26 mouse cellular contexts compared by ENCODE assay signal in genomic region chr4:49099448-49099847, GRCm38 (mm10). TPM values are rescaled to one million over a fixed set of nuclear protein-coding genes. Genes with fewer than 3 reads are reported as not detected.
"Had no signal": no experiment of that assay in that cellular context is flagged by ENCODE, and none has a peak within 500 bp of the region (broad histone marks: within the 10 kb centered on the region; RNA-seq: fewer than 3 reads in every experiment).

No protein-coding gene starts in this region.

- DNase-seq: gastrocnemius, adult 2 months; gastrocnemius, postnatal 10 days; gastrocnemius, postnatal 25 days; heart, adult 18-20 months; heart, postnatal 10 days; heart, postnatal 4 days; kidney, adult 8-10 months; kidney, postnatal 25 days; kidney, postnatal 4 days had no signal

- H3K9ac ChIP-seq: heart, embryonic 12.5 days; hindbrain, embryonic 12.5 days; hindbrain, embryonic 14.5 days; intestine, embryonic 15.5 days; limb, embryonic 12.5 days; liver, embryonic 12.5 days; liver, embryonic 14.5 days had no signal

- H3K9me3 ChIP-seq: heart, embryonic 10.5 days; heart, embryonic 12.5 days; hindbrain, embryonic 10.5 days; hindbrain, embryonic 12.5 days; intestine, embryonic 15.5 days; limb, embryonic 10.5 days; limb, embryonic 12.5 days; liver, embryonic 12.5 days had no signal

- ATAC-seq: hindbrain, embryonic 16.5 days; inflammation-experienced regulatory T-cells, adult 6 months; intestine, embryonic 15.5 days; intestine, postnatal 0 days; liver, embryonic 12.5 days had no signal

- H3K4me2 ChIP-seq: heart, embryonic 12.5 days; hindbrain, embryonic 12.5 days; hindbrain, embryonic 14.5 days; intestine, embryonic 15.5 days; limb, embryonic 12.5 days; liver, embryonic 12.5 days had no signal

- H3K4me3 ChIP-seq: gastrocnemius, adult 2 months; heart, embryonic 10.5 days; heart, embryonic 12.5 days; hindbrain, embryonic 10.5 days; hindbrain, embryonic 12.5 days; intestine, embryonic 15.5 days; layer of hippocampus, adult 2 months; left cerebral cortex, adult 2 months; limb, embryonic 10.5 days; limb, embryonic 12.5 days; liver, embryonic 12.5 days had no signal

- H3K36me3 ChIP-seq: heart, embryonic 10.5 days; heart, embryonic 12.5 days; hindbrain, embryonic 10.5 days; hindbrain, embryonic 12.5 days; intestine, embryonic 15.5 days; limb, embryonic 10.5 days; limb, embryonic 12.5 days; liver, embryonic 12.5 days had no signal

- H3K4me1 ChIP-seq: heart, embryonic 10.5 days; heart, embryonic 12.5 days; intestine, embryonic 15.5 days; limb, embryonic 12.5 days; liver, embryonic 12.5 days had no signal

- H3K27ac ChIP-seq: gastrocnemius, adult 2 months; heart, embryonic 10.5 days; hindbrain, embryonic 10.5 days; hindbrain, embryonic 12.5 days; hindbrain, embryonic 14.5 days; intestine, embryonic 15.5 days; kidney, postnatal 0 days; layer of hippocampus, adult 2 months; left cerebral cortex, adult 2 months; limb, embryonic 10.5 days; limb, embryonic 12.5 days; liver, embryonic 12.5 days; liver, embryonic 14.5 days had no signal

- H3K27me3 ChIP-seq: heart, embryonic 12.5 days; hindbrain, embryonic 12.5 days; intestine, embryonic 15.5 days; limb, embryonic 12.5 days; liver, embryonic 12.5 days had no signal

RNA-seq across cellular contexts. Expression of gene Plppr1, which starts 40.4 kb away (rescaled TPM):
- total RNA-seq: gastrocnemius, adult 2 months; gastrocnemius, postnatal 25 days; granulocyte monocyte progenitor cell, adult 5-6 weeks had no signal
- polyA plus RNA-seq: inflammation-experienced regulatory T-cells, adult 6 months had no signal
